Mouse (Mus musculus) stomach, postnatal 0 days (tissue): ENCODE measurements around the gene Olfr222.
A peak's percentile ranks its signal among the peaks of the same experiment; 100 is the strongest.

ENCODE experiments used
- CTCF ChIP-seq: IDR thresholded peaks from 2 replicates; pipeline ENCODE4 v1.5.1; 2016; ENCODE audit warnings: antibody characterized with exemption, low read depth, mild to moderate bottlenecking, moderate library complexity
- EP300 ChIP-seq: optimal IDR thresholded peaks from 2 replicates; pipeline ENCODE3; 2016; ENCODE audit warnings: antibody characterized with exemption

DNA sequence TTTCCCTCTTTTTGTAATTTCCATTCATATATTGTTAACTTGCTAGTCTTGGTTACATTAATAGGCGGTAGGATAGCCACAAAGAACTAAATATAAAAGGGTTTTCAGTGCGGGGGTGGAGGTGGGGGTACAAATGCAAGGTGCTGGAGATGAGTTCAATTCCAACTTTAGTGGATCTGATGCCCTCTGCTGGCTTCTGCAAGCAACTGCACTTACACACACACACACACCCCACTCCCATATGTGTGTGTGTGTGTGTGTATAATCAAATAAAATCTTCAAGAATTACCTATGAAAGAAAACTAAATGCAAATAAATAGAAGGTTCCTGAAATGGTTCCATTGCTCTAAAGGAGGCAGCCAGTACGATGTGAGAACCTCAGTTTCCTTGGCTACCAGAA, 6.7 kb downstream of the Olfr222 start:
- TF ChIP-seq EP300 (no peak), CTCF (peak; percentile 77)
